Mouse (Mus musculus) heart, embryonic 14.5 days (tissue): ENCODE results near the gene Fggy. TPM values are rescaled to one million over a fixed set of nuclear protein-coding genes. Genes with fewer than 3 reads are reported as not detected.

ENCODE experiments used
- ATAC-seq: fragments of 200-750 bp; cut with Nextera tagmentation; 2 replicates; pipeline ENCODE4 v1.8.0; 2017; ENCODE audit warnings: low read depth, moderate TSS enrichment; ENCODE audit not compliant: insufficient number of reproducible peaks, insufficient read depth, low FRiP score
- H3K27ac ChIP-seq, 2 experiments: fragments of 200-500 bp in 1 of 2; fragments of 300-500 bp in 1 of 2; sonication (generic) in 1 of 2; replicated peaks in 1 of 2; 2 replicates each; pipeline ENCODE4 v1.5.1; 2012 to 2014; ENCODE audit warnings: low read depth in 2 of 2, low read length in 2 of 2, control low read depth in 1 of 2, mild to moderate bottlenecking in 1 of 2, mixed read lengths in 1 of 2; ENCODE audit not compliant: control insufficient read depth in 1 of 2, insufficient read depth in 1 of 2
- H3K27me3 ChIP-seq: fragments of 300-500 bp; sonication (generic); 2 replicates; pipeline ENCODE4 v1.6.1; 2014; ENCODE audit warnings: mild to moderate bottlenecking, low read length, control low read depth; ENCODE audit not compliant: control insufficient read depth, insufficient read depth
- H3K36me3 ChIP-seq: fragments of 300-500 bp; sonication (generic); 2 replicates; pipeline ENCODE4 v1.6.1; 2014; ENCODE audit warnings: mild to moderate bottlenecking, control low read depth, low read length, mixed read lengths; ENCODE audit not compliant: control insufficient read depth, insufficient read depth
- H3K4me1 ChIP-seq, 2 experiments: fragments of 200-500 bp in 1 of 2; fragments of 300-500 bp in 1 of 2; sonication (generic) in 1 of 2; 2 replicates each; pipeline ENCODE4 v1.6.1; 2012 to 2014; ENCODE audit warnings: low read length in 2 of 2, control low read depth in 1 of 2, mixed read lengths in 1 of 2; ENCODE audit not compliant: control insufficient read depth in 2 of 2, insufficient read depth in 2 of 2
- H3K4me2 ChIP-seq: fragments of 300-500 bp; sonication (generic); 2 replicates; pipeline ENCODE4 v1.6.1; 2014; ENCODE audit warnings: mild to moderate bottlenecking, low read length
- H3K4me3 ChIP-seq, 2 experiments: fragments of 200-500 bp in 1 of 2; fragments of 300-500 bp in 1 of 2; sonication (generic) in 1 of 2; 2 replicates each; pipeline ENCODE4 v1.5.1; 2012 to 2014; ENCODE audit warnings: low read length in 2 of 2, mild to moderate bottlenecking in 2 of 2, control low read depth in 1 of 2, low read depth in 1 of 2, moderate library complexity in 1 of 2; ENCODE audit not compliant: control insufficient read depth in 1 of 2, insufficient read depth in 1 of 2
- H3K9ac ChIP-seq: fragments of 300-500 bp; sonication (generic); 2 replicates; pipeline ENCODE4 v1.6.1; 2014; ENCODE audit warnings: mild to moderate bottlenecking, low read length
- H3K9me3 ChIP-seq: fragments of 300-500 bp; sonication (generic); 2 replicates; pipeline ENCODE4 v1.6.1; 2016; ENCODE audit warnings: low read length, control low read depth; ENCODE audit not compliant: control insufficient read depth
- WGBS: fragments of 180-500 bp; shearing (Covaris S2); extraction: QIAGEN DNeasy Blood & Tissue Kit; methylation state at CpG from one replicate; pipeline ENCODE4 v1.1.7; 2014; 5-methylcytosine and 5-hydroxymethylcytosine counted together
- polyA plus RNA-seq: library from polyadenylated mRNA; unstranded; fragments of >200 nt; fragmentation: Nextera tagmentation; extraction: Ambion mirVana; gene quantifications from 2 replicates; pipeline ENCODE4 v1.2.1, GENCODE M21; 2014

The Fggy gene
- polyA plus RNA-seq, 1 experiment from 2014 or later = 4.4 TPM

DNA sequence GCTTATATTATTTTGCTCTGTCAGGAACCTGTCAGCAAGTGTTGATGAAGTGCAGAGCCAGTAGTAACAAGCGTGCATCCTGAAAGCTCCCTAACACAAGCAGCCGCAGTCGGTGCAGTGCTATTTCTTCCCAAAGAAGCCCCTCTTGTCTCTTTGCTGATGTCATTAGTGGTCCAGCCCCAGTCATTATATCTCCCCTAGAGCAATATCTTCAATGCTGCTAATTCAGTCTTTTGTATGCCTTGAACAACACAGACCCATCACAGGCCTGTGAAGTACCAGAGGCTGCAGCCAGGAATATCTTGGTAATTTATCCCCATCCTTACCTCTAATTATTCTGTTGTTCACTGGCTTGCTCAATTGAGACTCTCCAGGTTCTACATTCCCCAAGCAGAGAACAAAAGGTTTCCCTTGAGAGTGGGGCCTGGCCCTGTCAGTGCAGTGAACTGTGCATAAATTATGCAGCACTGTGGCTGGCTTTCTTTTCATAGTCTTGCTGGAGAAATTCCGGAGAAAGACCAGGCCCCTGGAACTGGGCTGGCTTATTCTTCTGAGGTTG, 127.3 kb downstream of the Fggy start:
- no peaks in the 10 kb centered on the region for H3K36me3 ChIP-seq
- no peaks in the 10 kb centered on the region for H3K9me3 ChIP-seq
- H3K4me3 ChIP-seq = no peak overlapping the region
- WGBS = 12% methylated on average over 4 of the region's 4 CpGs
- peak overlapping the region in 1 of 2 experiments; percentile 43; a peak in 2 of 4 replicates for H3K27ac ChIP-seq
- peak; percentile 17; the same call in 1 of the 2 replicates for ATAC-seq
- H3K4me2 ChIP-seq = no peak overlapping the region
- no peak overlapping the region for H3K9ac ChIP-seq
- peaks cover 2 to 8% of the 10 kb centered on the region in 2 experiments; a peak in 2 of 4 replicates for H3K4me1 ChIP-seq
- H3K27me3 ChIP-seq = no peaks in the 10 kb centered on the region

DNA sequence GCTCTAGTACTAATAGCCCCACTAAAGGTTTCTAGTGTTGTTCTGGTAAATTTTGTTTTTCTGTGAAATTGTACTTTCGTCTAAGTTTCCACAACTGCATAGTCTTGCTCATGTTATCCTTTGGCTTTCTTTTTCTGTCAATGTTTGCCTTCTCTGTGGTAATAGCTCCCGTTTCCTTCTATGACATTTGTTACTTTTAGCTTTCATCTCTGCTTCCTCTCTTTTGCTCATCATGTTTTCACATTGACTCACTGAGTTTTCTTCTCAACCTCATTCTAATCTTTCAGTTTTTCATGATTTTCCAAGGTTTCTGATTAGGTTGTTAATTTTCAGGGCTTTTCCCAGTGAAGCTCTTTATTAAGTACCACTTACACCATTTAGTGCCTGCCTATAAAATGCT, 129.5 kb downstream of the Fggy start:
- 84% methylated on average over 2 of the region's 2 CpGs for WGBS
- no peak for ATAC-seq

DNA sequence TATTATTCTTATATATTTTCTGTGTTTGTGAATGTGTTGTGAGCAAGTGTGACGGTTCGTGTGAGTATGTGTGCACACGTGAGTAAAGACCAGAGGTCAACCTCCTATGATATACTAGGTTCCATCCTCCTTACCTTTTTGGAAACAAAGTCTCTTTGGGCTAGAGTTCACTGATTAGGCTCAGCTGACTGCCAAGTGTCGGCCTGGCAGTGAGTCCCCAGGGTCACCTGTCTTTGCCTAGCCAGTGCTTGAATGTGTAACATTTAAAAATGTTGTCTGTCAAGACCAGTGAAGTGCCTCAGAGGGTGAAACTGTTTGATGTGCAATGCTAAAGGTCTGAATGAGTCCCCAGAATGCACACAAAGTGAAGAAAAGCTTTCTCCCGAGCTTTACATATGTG, 130.0 kb downstream of the Fggy start:
- Histone ChIP-seq H3K27me3 (no peaks in the 10 kb centered on the region), H3K27ac (no peak overlapping the region), H3K4me2 (no peak overlapping the region), H3K4me1 (peaks cover 2 to 8% of the 10 kb centered on the region in 2 experiments; a peak in 1 of 4 replicates), H3K9ac (no peak overlapping the region), H3K9me3 (no peaks in the 10 kb centered on the region), H3K36me3 (no peaks in the 10 kb centered on the region), H3K4me3 (no peak overlapping the region)
- 85% methylated on average over 5 of the region's 5 CpGs for WGBS
- no peak for ATAC-seq

More for the DNA sequence above, 129.5 kb downstream of the Fggy start:
- Histone ChIP-seq H3K4me3 (no peak overlapping the region), H3K27me3 (no peaks in the 10 kb centered on the region), H3K27ac (no peak overlapping the region), H3K36me3 (no peaks in the 10 kb centered on the region), H3K9me3 (no peaks in the 10 kb centered on the region), H3K4me2 (no peak overlapping the region), H3K9ac (no peak overlapping the region), H3K4me1 (peaks cover 2 to 8% of the 10 kb centered on the region in 2 experiments; a peak in 1 of 4 replicates)

DNA sequence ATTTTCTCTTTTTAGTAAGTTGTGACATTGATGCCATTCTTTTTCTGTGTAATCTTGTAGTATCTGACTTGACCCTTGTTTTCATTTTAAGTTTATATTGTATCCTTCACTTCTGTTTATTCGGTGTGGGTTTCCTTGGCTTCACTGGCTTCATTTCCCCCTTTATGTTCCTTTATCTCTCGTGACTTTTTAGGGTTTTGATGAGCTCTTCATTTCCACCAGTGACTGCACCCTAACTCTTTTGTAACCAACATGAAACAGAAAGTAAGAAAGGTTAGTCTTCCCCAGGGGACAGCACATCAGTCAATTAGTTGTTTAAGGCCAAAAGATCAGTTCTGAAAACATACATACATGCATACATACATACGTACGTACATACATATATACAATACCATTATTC, 130.9 kb downstream of the Fggy start:
- no peak overlapping the region for H3K4me2 ChIP-seq
- no peaks in the 10 kb centered on the region for H3K27me3 ChIP-seq
- no peaks in the 10 kb centered on the region for H3K9me3 ChIP-seq
- ATAC-seq = no peak
- peaks cover 2 to 8% of the 10 kb centered on the region in 2 experiments; a peak in 1 of 4 replicates for H3K4me1 ChIP-seq
- H3K36me3 ChIP-seq = no peaks in the 10 kb centered on the region
- H3K9ac ChIP-seq = no peak overlapping the region
- 87% methylated on average over 4 of the region's 4 CpGs for WGBS
- no peak overlapping the region for H3K4me3 ChIP-seq
- no peak overlapping the region for H3K27ac ChIP-seq

DNA sequence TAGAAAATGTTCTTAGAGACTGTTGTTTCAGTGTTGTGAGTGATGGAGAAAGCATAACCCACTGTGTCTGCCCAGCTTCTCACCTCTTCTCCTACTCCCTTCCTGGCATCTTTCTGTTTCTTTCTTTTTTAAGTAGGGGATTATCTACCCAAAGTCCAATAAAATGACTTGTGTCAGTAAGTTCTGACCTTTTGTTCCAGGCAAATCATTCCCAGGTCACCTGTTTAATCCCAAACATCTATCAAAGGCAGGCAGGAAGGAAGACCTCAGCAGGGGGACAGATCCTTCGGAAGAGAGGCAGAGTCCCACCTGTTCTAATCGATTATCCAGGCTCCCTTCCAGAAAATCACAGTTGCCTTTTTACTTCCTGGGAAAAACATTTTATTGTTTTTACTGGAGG, 143.1 kb downstream of the Fggy start:
- no peak for ATAC-seq
- no peaks in the 10 kb centered on the region for H3K27me3 ChIP-seq
- H3K4me1 ChIP-seq = no peaks in the 10 kb centered on the region
- H3K9me3 ChIP-seq = no peaks in the 10 kb centered on the region
- H3K4me2 ChIP-seq = no peak overlapping the region
- H3K9ac ChIP-seq = no peak overlapping the region
- no peaks in the 10 kb centered on the region for H3K36me3 ChIP-seq
- 74% methylated on average over 2 of the region's 2 CpGs for WGBS
- no peak overlapping the region for H3K27ac ChIP-seq
- H3K4me3 ChIP-seq = no peak overlapping the region

DNA sequence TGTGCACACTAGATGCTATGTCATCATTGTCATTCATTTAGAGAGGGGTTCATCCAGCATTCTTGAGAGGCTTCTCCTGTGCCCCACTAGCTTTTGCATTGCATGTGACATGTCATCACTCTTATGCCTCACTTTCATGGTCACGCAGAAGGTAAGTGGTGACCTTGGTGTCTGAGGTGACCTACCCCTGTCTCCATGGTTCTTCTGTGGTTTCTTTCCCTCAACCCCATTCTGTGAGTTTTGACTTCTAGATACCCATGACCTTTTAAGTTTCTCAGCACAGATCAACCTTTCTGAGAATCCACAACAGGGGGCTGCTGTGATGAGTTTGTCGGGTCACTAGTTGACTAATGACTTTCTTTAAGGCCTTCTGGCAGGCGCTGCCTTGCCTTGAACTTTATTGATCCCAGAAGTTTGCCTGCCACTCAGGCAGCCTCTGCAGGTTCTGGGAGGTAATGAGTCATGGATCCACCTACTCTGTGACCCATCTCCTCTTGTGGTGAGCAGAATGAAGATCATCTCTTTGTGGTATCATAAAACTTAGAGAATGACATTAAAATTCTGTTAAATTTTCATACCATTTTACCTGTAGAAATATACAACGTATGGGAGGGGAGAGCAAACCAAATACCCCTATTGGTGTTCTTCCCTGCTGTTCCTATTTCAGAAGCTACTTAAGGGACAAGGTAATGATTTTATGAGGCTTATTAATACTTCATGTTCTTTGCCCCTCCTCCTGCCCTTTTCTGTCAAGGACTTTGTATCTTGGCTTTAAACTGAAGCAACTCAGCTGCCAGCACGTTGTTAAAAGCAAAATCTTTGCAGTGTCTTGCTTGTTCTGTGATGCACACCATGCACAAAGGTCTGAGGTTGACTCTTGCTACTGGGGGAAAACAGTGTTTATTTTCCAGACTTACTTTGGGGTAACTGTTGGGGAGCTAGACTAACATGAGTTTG, 150.9 kb downstream of the Fggy start:
- Histone ChIP-seq H3K4me1 (no peaks in the 10 kb centered on the region), H3K36me3 (no peaks in the 10 kb centered on the region), H3K27ac (no peak overlapping the region), H3K9me3 (no peaks in the 10 kb centered on the region), H3K4me3 (no peak overlapping the region), H3K4me2 (no peak overlapping the region), H3K9ac (no peak overlapping the region), H3K27me3 (no peaks in the 10 kb centered on the region)
- no peak for ATAC-seq
- WGBS = 75% methylated on average over 5 of the region's 5 CpGs

DNA sequence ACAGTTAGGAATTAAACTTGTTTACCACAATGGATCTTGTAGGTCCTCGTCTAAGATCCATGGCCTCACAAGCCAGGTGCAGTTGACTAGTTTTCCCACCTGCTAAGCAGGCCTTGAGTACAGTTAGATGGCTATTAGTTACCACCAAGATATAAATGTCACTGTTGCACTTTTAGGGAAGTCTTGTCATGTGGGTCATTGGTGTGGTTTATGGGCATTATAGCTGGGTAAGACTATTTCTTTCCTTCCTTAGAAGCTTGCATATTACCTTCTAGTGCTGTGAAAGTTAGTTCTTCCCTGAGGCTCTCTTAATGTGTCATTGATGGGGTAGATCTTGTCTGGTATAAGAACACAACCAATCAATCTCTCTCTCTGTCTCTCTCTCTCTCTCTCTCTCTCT, 152.4 kb downstream of the Fggy start:
- H3K4me3 ChIP-seq = no peak overlapping the region
- H3K27ac ChIP-seq = no peak overlapping the region
- no peaks in the 10 kb centered on the region for H3K36me3 ChIP-seq
- no peaks in the 10 kb centered on the region for H3K27me3 ChIP-seq
- no peaks in the 10 kb centered on the region for H3K4me1 ChIP-seq
- ATAC-seq = no peak
- H3K9me3 ChIP-seq = no peaks in the 10 kb centered on the region
- H3K9ac ChIP-seq = no peak overlapping the region
- 86% methylated on average over 1 of the region's 1 CpGs for WGBS
- no peak overlapping the region for H3K4me2 ChIP-seq
